Mouse (Mus musculus) midbrain, embryonic 13.5 days (tissue): ENCODE results near the gene Gngt2. TPM values are rescaled to one million over a fixed set of nuclear protein-coding genes. Genes with fewer than 3 reads are reported as not detected.
A peak's percentile ranks its signal among the peaks of the same experiment; 100 is the strongest.

ENCODE experiments used
- ATAC-seq: fragments of 200-750 bp; cut with Nextera tagmentation; 2 replicates; pipeline ENCODE4 v1.8.0; 2017; ENCODE audit warnings: mild to moderate bottlenecking, moderate TSS enrichment, moderate library complexity
- H3K27ac ChIP-seq: fragments of 300-500 bp; sonication (generic); 2 replicates; pipeline ENCODE4 v1.5.1; 2015; ENCODE audit warnings: inconsistent platforms, mild to moderate bottlenecking, moderate library complexity
- H3K27me3 ChIP-seq: fragments of 300-500 bp; sonication (generic); 2 replicates; pipeline ENCODE4 v1.6.1; 2015; ENCODE audit warnings: mild to moderate bottlenecking, inconsistent platforms
- H3K36me3 ChIP-seq: fragments of 300-500 bp; sonication (generic); 2 replicates; pipeline ENCODE4 v1.6.1; 2015; ENCODE audit warnings: mild to moderate bottlenecking, inconsistent platforms
- H3K4me1 ChIP-seq: fragments of 300-500 bp; sonication (generic); replicated peaks from 2 replicates; pipeline ENCODE4 v1.6.1; 2015; ENCODE audit warnings: inconsistent platforms
- H3K4me2 ChIP-seq: fragments of 300-500 bp; sonication (generic); replicated peaks from 2 replicates; pipeline ENCODE4 v1.6.1; 2015; ENCODE audit warnings: moderate library complexity, mild to moderate bottlenecking, inconsistent platforms
- H3K4me3 ChIP-seq: fragments of 300-500 bp; sonication (generic); replicated peaks from 2 replicates; pipeline ENCODE4 v1.5.1; 2015; ENCODE audit warnings: mild to moderate bottlenecking, inconsistent platforms
- H3K9ac ChIP-seq: fragments of 300-500 bp; sonication (generic); replicated peaks from 2 replicates; pipeline ENCODE4 v1.6.1; 2015; ENCODE audit warnings: mild to moderate bottlenecking, inconsistent platforms
- H3K9me3 ChIP-seq: fragments of 300-500 bp; sonication (generic); 2 replicates; pipeline ENCODE4 v1.6.1; 2016; ENCODE audit warnings: mild to moderate bottlenecking, inconsistent platforms
- WGBS: fragments of 180-500 bp; shearing (Covaris S2); methylation state at CpG from one replicate; pipeline ENCODE4 v1.1.7; 2015; 5-methylcytosine and 5-hydroxymethylcytosine counted together
- polyA plus RNA-seq: library from polyadenylated mRNA; unstranded; fragments of >200 nt; fragmentation: Nextera tagmentation; extraction: Ambion mirVana; gene quantifications from 2 replicates; pipeline ENCODE4 v1.2.1, GENCODE M21; 2015

The Gngt2 gene
- polyA plus RNA-seq, 1 experiment from 2014 or later: 2.7 TPM

GRCm38 (mm10) chr11:95827168-95827447, 9.9 kb upstream of the Gngt2 start:
- Histone ChIP-seq H3K36me3 (no peaks in the 10 kb centered on the region), H3K4me2 (no peak overlapping the region), H3K9ac (no peak overlapping the region), H3K9me3 (no peaks in the 10 kb centered on the region), H3K4me1 (peaks cover 25% of the 10 kb centered on the region), H3K27me3 (peaks cover 91% of the 10 kb centered on the region), H3K4me3 (no peak overlapping the region), H3K27ac (no peak overlapping the region)
- ATAC-seq: no peak
- 32% methylated on average over 3 of the region's 3 CpGs for WGBS

GRCm38 (mm10) chr11:95827464-95828085, 9.4 kb upstream of the Gngt2 start:
- ATAC-seq: no peak
- Histone ChIP-seq H3K9me3 (no peaks in the 10 kb centered on the region), H3K4me1 (peaks cover 25% of the 10 kb centered on the region), H3K9ac (no peak overlapping the region), H3K27ac (no peak overlapping the region), H3K27me3 (peaks cover 91% of the 10 kb centered on the region), H3K36me3 (no peaks in the 10 kb centered on the region), H3K4me3 (no peak overlapping the region), H3K4me2 (no peak overlapping the region)
- WGBS: 20% methylated on average over 3 of the region's 3 CpGs

DNA sequence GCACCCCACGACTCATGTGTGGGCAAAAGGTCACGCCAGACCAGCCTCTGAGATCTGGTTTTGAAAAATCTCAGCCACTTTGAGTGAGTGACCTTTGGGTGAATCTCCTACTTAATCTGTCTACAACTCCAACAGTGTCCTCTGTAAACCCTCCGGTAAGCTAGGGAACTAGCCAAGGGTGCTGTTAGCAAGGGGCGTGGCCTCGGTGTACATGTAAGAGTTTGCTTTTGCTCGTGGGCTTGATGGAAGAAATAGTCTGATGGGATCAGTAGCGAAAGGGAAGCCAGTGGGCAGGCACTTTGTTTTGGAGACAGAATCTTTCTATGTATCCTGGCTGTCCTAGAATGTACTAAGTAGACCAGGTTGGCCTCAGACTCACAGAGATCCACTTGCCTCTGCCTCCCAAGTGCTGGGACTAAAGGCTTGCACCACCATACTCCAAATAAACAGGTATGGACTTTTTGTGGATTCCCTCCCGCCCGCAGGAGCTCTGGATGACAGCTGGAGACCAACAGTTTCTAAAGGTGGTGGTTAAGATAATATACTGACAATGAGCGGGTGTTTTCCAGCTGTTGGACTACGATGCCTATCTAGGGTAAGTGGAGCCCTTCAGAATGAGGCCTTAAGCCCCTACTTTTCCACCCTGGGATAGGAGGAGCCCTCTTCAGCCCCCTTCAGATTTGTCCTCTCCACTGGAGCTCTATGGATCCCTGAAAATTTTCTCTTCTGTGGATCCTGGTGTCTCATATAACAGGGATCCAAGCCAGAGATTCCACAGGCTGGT, 8.6 kb upstream of the Gngt2 start:
- H3K36me3 ChIP-seq: no peaks in the 10 kb centered on the region
- no peak overlapping the region for H3K4me3 ChIP-seq
- H3K9ac ChIP-seq: no peak overlapping the region
- H3K4me1 ChIP-seq: peaks cover 29% of the 10 kb centered on the region
- H3K27me3 ChIP-seq: peaks cover 91% of the 10 kb centered on the region
- WGBS: 76% methylated on average over 11 of the region's 11 CpGs
- H3K27ac ChIP-seq: no peak overlapping the region
- no peak for ATAC-seq
- no peak overlapping the region for H3K4me2 ChIP-seq
- no peaks in the 10 kb centered on the region for H3K9me3 ChIP-seq

DNA sequence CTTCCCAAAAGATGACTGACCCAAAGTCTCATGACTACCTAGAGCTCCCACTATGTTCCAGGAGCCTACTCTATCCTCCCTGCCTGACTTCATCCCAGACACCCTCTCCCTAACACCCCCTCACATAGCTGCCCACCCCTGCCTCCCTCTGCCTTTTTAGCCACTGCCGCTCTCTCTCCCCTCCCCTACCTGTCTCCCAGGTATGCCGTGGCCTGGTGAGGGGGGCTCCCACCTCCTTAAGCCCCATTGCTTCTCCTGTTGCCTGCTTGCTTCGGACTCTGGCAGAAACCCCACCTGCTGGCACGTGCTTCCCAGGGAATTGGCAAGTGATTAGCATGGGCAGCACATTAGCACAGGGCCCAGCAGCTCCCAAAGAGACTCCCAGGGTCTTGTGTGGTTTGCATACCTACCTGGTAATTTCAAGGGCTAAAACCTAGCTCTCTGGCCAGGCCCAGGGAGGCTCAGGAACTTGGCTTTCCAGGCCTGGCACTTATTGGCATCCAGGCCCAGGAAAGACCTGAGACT, 7.4 kb upstream of the Gngt2 start:
- Histone ChIP-seq H3K27ac (no peak overlapping the region), H3K4me2 (no peak overlapping the region), H3K27me3 (peaks cover 97% of the 10 kb centered on the region), H3K9ac (no peak overlapping the region), H3K36me3 (no peaks in the 10 kb centered on the region), H3K4me1 (peaks cover 37% of the 10 kb centered on the region), H3K9me3 (no peaks in the 10 kb centered on the region), H3K4me3 (no peak overlapping the region; the same call in 1 of the 2 replicates)
- ATAC-seq: no peak
- WGBS: 32% methylated on average over 4 of the region's 4 CpGs

- Histone ChIP-seq H3K9me3 (no peaks in the 10 kb centered on the region), H3K27me3 (peaks cover 97% of the 10 kb centered on the region), H3K27ac (no peak overlapping the region), H3K9ac (peak overlapping the region; percentile 51; the same call in 1 of the 2 replicates), H3K4me2 (peak overlapping the region; percentile 49), H3K36me3 (no peaks in the 10 kb centered on the region), H3K4me1 (peaks cover 34% of the 10 kb centered on the region), H3K4me3 (peak overlapping the region; percentile 33)
- 3% methylated on average over 80 of the region's 80 CpGs for WGBS
- ATAC-seq: no peak
Observed at GRCm38 (mm10) chr11:95830411-95831275, 6.4 kb upstream of the Gngt2 start.

- no peaks in the 10 kb centered on the region for H3K36me3 ChIP-seq
- 12% methylated on average over 10 of the region's 10 CpGs for WGBS
- no peak overlapping the region for H3K27ac ChIP-seq
- peaks cover 98% of the 10 kb centered on the region for H3K27me3 ChIP-seq
- peaks cover 34% of the 10 kb centered on the region for H3K4me1 ChIP-seq
- no peaks in the 10 kb centered on the region for H3K9me3 ChIP-seq
- H3K4me2 ChIP-seq: peak overlapping the region; percentile 49
- H3K4me3 ChIP-seq: peak overlapping the region; percentile 33
- ATAC-seq: no peak
- no peak overlapping the region for H3K9ac ChIP-seq
Observed at GRCm38 (mm10) chr11:95831276-95831619, 5.8 kb upstream of the Gngt2 start.

DNA sequence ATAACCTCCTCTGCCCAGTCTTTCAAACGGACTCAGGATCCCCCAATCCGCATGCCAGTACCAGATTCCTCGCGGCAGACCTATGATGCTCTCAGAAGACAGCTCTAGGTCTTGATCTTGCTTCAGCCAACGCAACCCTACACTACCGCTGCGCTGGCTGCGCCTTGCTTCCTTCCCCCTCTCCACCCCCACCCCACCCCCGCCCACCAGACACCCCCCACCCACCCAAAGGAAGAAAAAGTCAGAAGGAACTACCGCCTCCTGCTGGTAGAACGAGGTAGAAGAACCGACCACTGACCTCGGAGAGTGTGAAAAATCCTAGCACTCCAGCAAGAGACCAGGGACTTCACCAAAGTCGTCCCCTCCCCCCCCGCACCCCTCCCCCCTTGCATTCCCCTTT, 5.4 kb upstream of the Gngt2 start:
- no peak overlapping the region for H3K9ac ChIP-seq
- H3K9me3 ChIP-seq: no peaks in the 10 kb centered on the region
- H3K27me3 ChIP-seq: peaks cover 98% of the 10 kb centered on the region
- 0 out of 2 replicates have a peak overlapping the region, but pooled peaks have one; percentile 33 for H3K4me3 ChIP-seq
- no peak for ATAC-seq
- no peak overlapping the region for H3K4me2 ChIP-seq
- H3K27ac ChIP-seq: no peak overlapping the region
- WGBS: 2% methylated on average over 15 of the region's 15 CpGs
- no peaks in the 10 kb centered on the region for H3K36me3 ChIP-seq
- peaks cover 34% of the 10 kb centered on the region for H3K4me1 ChIP-seq

GRCm38 (mm10) chr11:95832129-95833005, 4.6 kb upstream of the Gngt2 start:
- no peaks in the 10 kb centered on the region for H3K36me3 ChIP-seq
- ATAC-seq: no peak
- WGBS: 37% methylated on average over 18 of the region's 18 CpGs
- H3K4me2 ChIP-seq: no peak overlapping the region
- peaks cover 98% of the 10 kb centered on the region for H3K27me3 ChIP-seq
- peaks cover 34% of the 10 kb centered on the region for H3K4me1 ChIP-seq
- no peaks in the 10 kb centered on the region for H3K9me3 ChIP-seq
- no peak overlapping the region for H3K4me3 ChIP-seq
- H3K9ac ChIP-seq: no peak overlapping the region
- H3K27ac ChIP-seq: no peak overlapping the region

- H3K9ac ChIP-seq: no peak overlapping the region
- H3K27me3 ChIP-seq: peaks cover 95% of the 10 kb centered on the region
- ATAC-seq: no peak
- no peak overlapping the region for H3K4me2 ChIP-seq
- no peak overlapping the region for H3K4me3 ChIP-seq
- no peaks in the 10 kb centered on the region for H3K9me3 ChIP-seq
- peaks cover 34% of the 10 kb centered on the region for H3K4me1 ChIP-seq
- WGBS: 22% methylated on average over 8 of the region's 8 CpGs
- H3K27ac ChIP-seq: no peak overlapping the region
- H3K36me3 ChIP-seq: no peaks in the 10 kb centered on the region
Observed at GRCm38 (mm10) chr11:95833006-95833570, 3.9 kb upstream of the Gngt2 start.

- 5% methylated on average over 18 of the region's 18 CpGs for WGBS
- Histone ChIP-seq H3K36me3 (no peaks in the 10 kb centered on the region), H3K27ac (no peak overlapping the region), H3K9ac (no peak overlapping the region), H3K27me3 (peaks cover 94% of the 10 kb centered on the region), H3K4me1 (peaks cover 34% of the 10 kb centered on the region), H3K4me3 (0 out of 2 replicates have a peak overlapping the region, but pooled peaks have one; percentile 0), H3K4me2 (peak overlapping the region; percentile 22; the same call in 1 of the 2 replicates), H3K9me3 (no peaks in the 10 kb centered on the region)
- ATAC-seq: no peak
Observed at GRCm38 (mm10) chr11:95833631-95834142, 3.3 kb upstream of the Gngt2 start.
